Mouse (Mus musculus): ENCODE measurements around the gene Ctnna3. TPM values are rescaled to one million over a fixed set of nuclear protein-coding genes. Genes with fewer than 3 reads are reported as not detected.
"Not testable (repeated sequence)": the region's sequence is repeated elsewhere in the genome, so short reads cannot be mapped to it uniquely, and the experiment has no call there.

The Ctnna3 gene
- polyA plus RNA-seq, 1 experiment from 2014 or later, result 1.1 TPM

DNA sequence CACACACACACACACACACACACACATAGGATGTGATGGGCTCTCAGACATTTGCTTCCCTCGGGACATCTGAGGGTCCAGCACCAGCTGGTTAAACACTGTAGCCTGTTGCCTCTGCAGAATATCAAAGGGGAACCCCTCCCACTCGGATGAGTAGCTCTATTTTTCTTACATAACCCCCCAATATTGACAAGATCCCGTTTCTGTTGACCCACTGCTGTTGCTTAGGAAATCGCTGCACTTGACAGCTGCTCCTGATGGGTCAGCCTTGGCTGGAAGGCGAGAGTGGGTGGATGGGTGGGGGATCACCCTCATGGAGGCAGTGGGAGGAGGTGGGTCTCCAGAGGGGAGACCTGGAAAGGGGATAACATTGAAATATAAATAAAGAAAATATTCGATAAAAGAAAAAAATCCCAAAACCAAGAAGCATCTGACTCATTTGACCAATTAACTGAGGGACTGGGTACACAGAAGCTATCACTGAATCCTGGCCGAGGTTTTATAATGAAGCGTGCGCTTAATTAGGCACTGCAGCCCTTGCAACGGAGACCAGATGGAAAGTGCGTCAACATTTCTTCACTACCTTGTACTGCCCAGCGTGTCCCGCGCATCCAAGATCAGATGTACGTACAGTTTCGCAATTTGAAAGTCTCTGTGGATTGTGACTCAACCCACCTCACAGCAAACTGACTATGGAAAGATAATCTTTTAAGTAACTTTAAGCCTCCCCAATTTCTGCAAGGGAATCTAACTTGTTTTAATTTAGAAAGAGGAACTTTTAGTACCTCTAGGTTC, 19.5 kb upstream of the Ctnna3 start:
- H3K36me3 ChIP-seq, result no peaks in the 10 kb centered on the region
- H3K4me1 ChIP-seq, result peaks cover 5% of the 10 kb centered on the region; the same call in 1 of the 2 replicates
- ATAC-seq (replicated peaks), result no peak
- H3K9ac ChIP-seq (replicated peaks), result no peak overlapping the region
- no peak overlapping the region for H3K4me3 ChIP-seq
- H3K9me3 ChIP-seq, result no peaks in the 10 kb centered on the region
- H3K27ac ChIP-seq (replicated peaks), result no peak overlapping the region
- 46% methylated on average over 16 of the region's 16 CpGs for WGBS
- no peak overlapping the region for H3K4me2 ChIP-seq (replicated peaks)
- H3K27me3 ChIP-seq, result no peaks in the 10 kb centered on the region

DNA sequence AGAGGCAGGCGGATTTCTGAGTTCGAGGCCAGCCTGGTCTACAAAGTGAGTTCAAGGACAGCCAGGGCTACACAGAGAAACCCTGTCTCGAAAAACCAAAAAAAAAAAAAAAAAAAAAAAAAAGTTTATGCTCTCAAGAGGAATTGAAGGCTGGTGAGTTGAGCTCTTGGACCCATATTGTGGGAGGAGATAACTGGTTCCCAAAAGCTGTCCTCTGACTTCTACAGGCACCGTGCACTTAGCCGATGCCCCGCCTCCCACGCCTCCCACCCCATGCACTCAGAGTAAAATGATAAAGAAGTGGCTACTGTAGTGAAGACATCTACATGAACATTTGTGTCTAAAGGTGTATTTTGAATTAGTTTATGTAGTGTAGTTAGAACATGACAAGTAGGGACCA, 18.2 kb upstream of the Ctnna3 start:
- not testable (repeated sequence) for H3K27ac ChIP-seq (replicated peaks); H3K9ac ChIP-seq (replicated peaks); H3K9me3 ChIP-seq; H3K36me3 ChIP-seq; H3K4me2 ChIP-seq (replicated peaks); ATAC-seq (replicated peaks); H3K27me3 ChIP-seq; H3K4me3 ChIP-seq; H3K4me1 ChIP-seq
- WGBS, result 92% methylated on average over 7 of the region's 7 CpGs

DNA sequence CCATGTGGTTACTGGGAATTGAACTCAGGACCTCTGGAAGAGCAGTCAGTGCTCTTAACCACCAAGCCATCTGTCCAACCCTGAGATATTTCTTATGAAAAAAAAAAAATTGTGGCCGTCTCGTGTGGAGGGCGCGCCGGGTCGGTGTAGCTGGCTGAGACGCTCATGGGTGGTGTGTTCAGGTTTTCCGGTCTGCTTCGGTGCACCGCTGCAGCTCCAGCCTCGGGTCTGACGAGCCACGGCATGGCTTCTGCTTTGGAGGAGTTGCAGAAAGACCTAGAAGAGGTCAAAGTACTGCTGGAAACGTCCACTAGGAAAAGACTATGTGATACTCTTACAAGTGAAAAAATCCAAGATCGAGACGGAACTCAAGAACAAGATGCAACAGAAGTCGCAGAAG, 17.1 kb upstream of the Ctnna3 start:
- Histone ChIP-seq H3K4me2 (replicated peaks) (no peak overlapping the region), H3K9ac (replicated peaks) (no peak overlapping the region), H3K4me3 (no peak overlapping the region), H3K4me1 (peaks cover 5% of the 10 kb centered on the region; the same call in 1 of the 2 replicates), H3K27ac (replicated peaks) (no peak overlapping the region), H3K27me3 (no peaks in the 10 kb centered on the region), H3K36me3 (no peaks in the 10 kb centered on the region), H3K9me3 (no peaks in the 10 kb centered on the region)
- ATAC-seq (replicated peaks), result no peak
- 90% methylated on average over 17 of the region's 17 CpGs for WGBS

DNA sequence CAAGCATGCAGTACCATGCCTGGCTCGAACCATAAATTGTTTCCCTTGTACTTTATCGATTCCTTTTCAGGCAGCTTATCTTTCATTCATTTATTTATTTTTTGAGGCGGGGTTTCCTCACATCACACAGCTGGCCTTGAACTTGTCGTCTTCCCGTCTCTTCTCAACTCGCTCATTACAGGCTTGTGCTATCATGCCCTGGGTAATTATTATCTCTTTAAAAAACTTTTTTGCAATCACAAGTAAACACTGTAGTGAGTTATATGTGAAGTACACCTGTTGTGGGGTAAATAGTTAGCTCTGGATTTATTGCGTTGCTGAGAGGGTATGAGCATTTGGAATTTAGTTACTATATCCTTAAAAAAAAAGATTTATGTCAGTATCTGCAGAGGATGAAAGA, 14.6 kb upstream of the Ctnna3 start:
- no peaks in the 10 kb centered on the region for H3K36me3 ChIP-seq
- WGBS, result 87% methylated on average over 7 of the region's 7 CpGs

DNA sequence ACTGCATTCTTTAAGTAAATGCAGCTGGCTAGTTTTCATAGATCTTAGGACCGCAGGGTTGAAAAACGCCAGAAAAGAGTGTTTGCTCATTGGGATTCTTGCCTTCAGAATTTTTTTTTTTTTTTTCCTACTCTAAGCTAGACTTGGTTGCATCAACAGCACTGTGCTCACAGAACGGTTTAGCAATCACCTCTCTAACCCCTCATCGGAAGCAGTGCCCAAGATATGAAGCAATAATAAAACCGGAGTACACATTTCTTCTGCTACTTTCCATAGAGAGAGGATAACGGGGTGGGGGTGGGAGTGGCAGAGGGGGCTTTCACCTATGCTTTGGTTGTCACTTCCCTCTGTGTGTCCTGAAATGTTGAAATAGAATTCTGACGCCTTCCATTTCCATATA, 14.0 kb upstream of the Ctnna3 start:
- Histone ChIP-seq H3K36me3 (no peaks in the 10 kb centered on the region), H3K4me2 (replicated peaks) (no peak overlapping the region), H3K4me3 (no peak overlapping the region), H3K4me1 (no peaks in the 10 kb centered on the region), H3K9me3 (no peaks in the 10 kb centered on the region), H3K27me3 (no peaks in the 10 kb centered on the region), H3K9ac (replicated peaks) (no peak overlapping the region), H3K27ac (replicated peaks) (no peak overlapping the region)
- no peak for ATAC-seq (replicated peaks)
- 72% methylated on average over 7 of the region's 7 CpGs for WGBS

More for the DNA sequence above, 14.6 kb upstream of the Ctnna3 start:
- no peaks in the 10 kb centered on the region for H3K27me3 ChIP-seq
- peaks cover 3% of the 10 kb centered on the region; the same call in 1 of the 2 replicates for H3K4me1 ChIP-seq
- H3K9me3 ChIP-seq, result no peaks in the 10 kb centered on the region
- H3K4me2 ChIP-seq (replicated peaks), result no peak overlapping the region
- no peak overlapping the region for H3K27ac ChIP-seq (replicated peaks)
- no peak overlapping the region for H3K9ac ChIP-seq (replicated peaks)
- no peak overlapping the region for H3K4me3 ChIP-seq
- no peak for ATAC-seq (replicated peaks)

DNA sequence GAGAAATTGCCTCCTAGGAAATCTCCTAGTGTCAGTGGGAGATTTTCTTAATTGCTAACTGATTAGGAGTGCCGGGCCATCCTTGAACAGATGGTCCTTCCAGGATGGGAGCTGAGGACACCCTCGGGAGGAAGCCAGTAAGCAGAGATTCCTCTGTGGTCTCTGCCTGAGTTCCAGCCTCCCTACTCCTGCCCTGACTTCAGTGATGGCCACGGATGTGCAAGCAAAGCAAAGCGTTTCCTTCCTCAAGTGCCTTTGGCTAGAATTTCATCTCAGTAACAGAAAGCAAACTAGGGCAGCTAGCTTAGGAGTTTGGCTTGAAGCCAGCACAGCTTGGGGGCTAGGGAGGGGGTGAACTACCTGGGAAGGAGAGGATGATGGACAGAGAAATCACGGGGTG, 12.8 kb upstream of the Ctnna3 start:
- Histone ChIP-seq H3K27me3 (no peaks in the 10 kb centered on the region), H3K4me2 (replicated peaks) (no peak overlapping the region), H3K9me3 (no peaks in the 10 kb centered on the region), H3K4me1 (no peaks in the 10 kb centered on the region), H3K27ac (replicated peaks) (no peak overlapping the region), H3K9ac (replicated peaks) (no peak overlapping the region), H3K4me3 (no peak overlapping the region), H3K36me3 (no peaks in the 10 kb centered on the region)
- ATAC-seq (replicated peaks), result no peak
- 69% methylated on average over 5 of the region's 5 CpGs for WGBS

DNA sequence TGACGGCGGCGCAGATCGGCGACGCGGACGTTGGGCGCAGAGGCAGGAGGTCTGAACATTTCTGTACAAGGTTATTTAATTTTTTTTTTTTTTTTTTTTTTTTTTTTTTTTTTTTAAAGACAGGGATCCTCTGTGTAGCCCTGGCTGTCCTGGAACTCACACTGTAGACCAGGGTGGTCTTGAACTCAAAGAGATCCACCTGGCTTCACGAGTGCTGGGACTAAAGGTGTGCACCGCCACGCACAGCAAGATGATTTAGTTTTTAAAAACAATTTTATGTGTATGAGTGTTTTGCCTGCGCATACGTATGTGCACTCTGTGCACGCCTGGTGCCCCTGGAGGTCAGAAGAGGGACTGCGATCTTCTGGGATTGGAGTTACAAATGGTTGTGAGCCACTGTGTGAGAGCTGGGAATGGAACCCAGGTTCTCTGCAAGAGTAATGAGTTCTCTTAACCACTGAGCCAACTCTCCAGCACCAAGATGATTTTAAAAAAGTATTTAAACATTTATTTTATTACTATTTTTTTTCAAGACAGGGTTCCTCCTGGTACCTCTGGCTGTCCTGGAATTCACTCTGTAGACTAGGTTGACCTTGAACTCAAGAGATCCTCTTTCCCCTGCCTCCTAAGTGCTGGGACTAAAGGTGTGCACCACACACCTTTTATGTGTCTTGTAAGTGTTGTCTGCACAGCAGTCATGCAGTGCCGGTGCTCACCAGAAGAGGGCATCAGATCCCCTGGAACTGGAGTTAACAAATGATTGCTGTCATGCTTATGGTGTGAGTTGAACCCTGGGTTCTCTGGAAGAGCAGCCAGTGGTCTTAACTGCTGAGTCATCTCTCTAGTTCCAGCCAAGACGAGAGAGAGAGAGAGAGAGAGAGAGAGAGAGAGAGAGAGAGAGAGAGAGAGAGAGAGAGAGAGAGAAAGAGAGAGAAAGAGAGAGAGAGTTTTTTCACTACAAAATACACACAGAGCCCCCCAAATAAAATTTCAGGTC, 7.9 kb upstream of the Ctnna3 start, which contains the start of gene Gm7075:
Gene Gm7075 (minus strand): TSS at position 51 of the 997 bp plus-strand sequence.
- no peaks in the 10 kb centered on the region for H3K36me3 ChIP-seq
- no peaks in the 10 kb centered on the region for H3K27me3 ChIP-seq
- no peaks in the 10 kb centered on the region for H3K4me1 ChIP-seq
- ATAC-seq (replicated peaks), result no peak
- WGBS, result 89% methylated on average over 18 of the region's 18 CpGs
- H3K9ac ChIP-seq (replicated peaks), result no peak within 1 kb of the TSS
- H3K9me3 ChIP-seq, result no peaks in the 10 kb centered on the region
- H3K4me2 ChIP-seq (replicated peaks), result no peak within 1 kb of the TSS
- H3K4me3 ChIP-seq, result no peak within 1 kb of the TSS
- H3K27ac ChIP-seq (replicated peaks), result no peak within 1 kb of the TSS

DNA sequence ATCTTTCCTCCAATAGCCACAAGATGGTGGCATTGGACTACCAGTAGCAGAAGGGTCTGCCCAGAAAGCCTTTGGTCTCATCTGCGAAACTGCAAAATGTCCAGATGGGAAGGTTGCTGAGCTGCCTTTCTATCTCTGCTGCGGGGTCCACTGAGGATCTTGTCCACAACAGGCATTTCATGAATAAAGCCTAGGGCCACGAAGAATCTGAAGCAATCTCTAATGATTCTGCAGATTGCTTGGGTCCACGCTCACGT, 7.2 kb upstream of the Ctnna3 start:
- H3K27ac ChIP-seq (replicated peaks), result no peak overlapping the region
- H3K4me3 ChIP-seq, result no peak overlapping the region
- H3K9me3 ChIP-seq, result no peaks in the 10 kb centered on the region
- no peak overlapping the region for H3K9ac ChIP-seq (replicated peaks)
- no peak overlapping the region for H3K4me2 ChIP-seq (replicated peaks)
- H3K36me3 ChIP-seq, result no peaks in the 10 kb centered on the region
- no peaks in the 10 kb centered on the region for H3K27me3 ChIP-seq
- H3K4me1 ChIP-seq, result no peaks in the 10 kb centered on the region
- ATAC-seq (replicated peaks), result no peak
- 91% methylated on average over 5 of the region's 5 CpGs for WGBS

DNA sequence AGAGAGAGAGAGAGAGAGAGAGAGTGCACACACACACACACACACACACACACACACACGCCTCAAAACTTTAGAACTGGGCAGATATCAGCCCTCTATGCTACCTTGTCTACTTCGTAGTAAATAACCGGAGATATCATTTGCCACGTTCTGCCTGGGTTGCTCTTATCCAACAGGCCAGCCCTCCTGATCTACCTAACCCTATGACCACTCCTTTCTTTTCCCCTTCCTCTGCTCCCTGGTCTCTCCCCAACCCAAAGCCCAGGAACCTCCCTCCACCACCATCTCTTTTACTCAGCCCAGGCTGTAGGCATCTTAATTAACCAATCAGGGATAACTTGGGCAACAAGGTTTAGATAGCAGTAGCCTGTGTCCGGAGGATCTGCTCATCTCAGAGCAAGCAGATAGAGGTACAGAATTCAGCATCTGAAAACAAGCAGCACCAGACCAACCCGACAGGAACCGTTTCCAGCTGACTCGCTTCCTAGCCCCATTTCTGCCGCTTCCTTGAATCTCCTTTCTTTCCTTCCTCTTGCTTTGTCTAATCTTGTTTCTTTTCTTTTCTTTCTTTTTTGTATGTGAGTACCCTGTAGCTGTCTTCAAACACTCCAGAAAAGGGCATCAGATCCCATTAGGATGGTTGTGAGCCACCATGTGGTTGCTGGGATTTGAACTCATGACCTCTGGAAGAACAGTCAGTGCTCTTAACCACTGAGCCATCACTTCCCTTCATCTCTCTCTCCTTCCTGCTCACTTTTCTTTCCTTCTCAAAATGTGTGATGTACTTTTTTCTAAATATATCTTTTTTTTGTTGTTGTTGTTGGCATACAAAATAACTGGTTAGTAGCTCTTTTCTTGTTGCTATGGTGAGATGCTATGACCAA, 6.1 kb upstream of the Ctnna3 start:
- Histone ChIP-seq H3K36me3 (no peaks in the 10 kb centered on the region), H3K9ac (replicated peaks) (no peak overlapping the region), H3K27ac (replicated peaks) (no peak overlapping the region), H3K4me3 (no peak overlapping the region), H3K4me1 (peaks cover 6% of the 10 kb centered on the region; the same call in 1 of the 2 replicates), H3K4me2 (replicated peaks) (no peak overlapping the region), H3K27me3 (no peaks in the 10 kb centered on the region), H3K9me3 (no peaks in the 10 kb centered on the region)
- WGBS, result 72% methylated on average over 9 of the region's 9 CpGs
- ATAC-seq (replicated peaks), result no peak

DNA sequence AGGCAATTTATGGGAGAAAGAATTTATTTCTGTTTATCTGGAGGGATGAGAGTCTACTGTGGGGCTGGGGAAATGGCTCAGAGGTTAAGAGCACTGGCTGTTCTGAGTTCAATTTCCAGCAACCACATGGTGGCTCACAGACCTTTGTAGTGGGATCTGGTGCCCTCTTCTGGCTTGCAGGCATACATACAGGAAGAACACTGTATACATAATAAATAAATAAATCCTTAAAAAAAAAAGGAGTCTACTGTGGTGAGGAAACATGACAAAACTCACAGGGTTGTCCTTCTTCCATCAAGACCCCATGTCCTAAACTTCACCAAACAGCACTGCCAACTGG, 5.5 kb upstream of the Ctnna3 start:
- no peak overlapping the region for H3K4me3 ChIP-seq
- no peaks in the 10 kb centered on the region for H3K36me3 ChIP-seq
- H3K4me1 ChIP-seq, result peaks cover 7% of the 10 kb centered on the region; the same call in 1 of the 2 replicates
- H3K9me3 ChIP-seq, result no peaks in the 10 kb centered on the region
- H3K9ac ChIP-seq (replicated peaks), result no peak overlapping the region
- no peak overlapping the region for H3K27ac ChIP-seq (replicated peaks)
- H3K4me2 ChIP-seq (replicated peaks), result no peak overlapping the region
- ATAC-seq (replicated peaks), result no peak
- H3K27me3 ChIP-seq, result no peaks in the 10 kb centered on the region

DNA sequence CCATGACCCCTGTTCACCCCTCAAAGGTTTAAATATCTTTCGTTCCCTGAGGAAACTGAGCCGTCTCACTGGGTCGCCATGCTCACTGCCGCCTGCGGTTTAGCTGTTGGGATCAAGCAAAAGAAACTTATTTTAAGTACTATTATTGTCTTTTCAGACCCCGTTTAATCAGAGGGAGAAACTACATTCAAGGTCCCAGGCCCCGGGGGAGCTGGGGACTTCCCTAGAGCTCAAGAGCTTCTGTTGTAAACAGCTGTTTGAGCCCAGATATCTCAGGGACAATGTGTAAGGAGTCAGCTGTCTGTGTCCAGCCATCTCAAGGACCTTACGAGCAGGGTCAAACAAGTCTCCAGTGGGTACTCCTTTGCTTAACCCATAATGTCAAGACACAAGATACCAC, 2.8 kb upstream of the Ctnna3 start:
- Histone ChIP-seq H3K36me3 (no peaks in the 10 kb centered on the region), H3K27ac (replicated peaks) (no peak overlapping the region), H3K4me1 (peaks cover 7% of the 10 kb centered on the region; the same call in 1 of the 2 replicates), H3K27me3 (no peaks in the 10 kb centered on the region), H3K4me3 (no peak overlapping the region), H3K9me3 (no peaks in the 10 kb centered on the region), H3K4me2 (replicated peaks) (no peak overlapping the region), H3K9ac (replicated peaks) (no peak overlapping the region)
- 79% methylated on average over 8 of the region's 8 CpGs for WGBS
- ATAC-seq (replicated peaks), result no peak
